Mouse (Mus musculus) 3T3-L1 (cell line): ENCODE measurements around the gene Cep131.
A peak's percentile ranks its signal among the peaks of the same experiment; 100 is the strongest.

Experiments used
- DNase-seq: peaks from one replicate; pipeline ENCODE4 v3.0.0-alpha.2; 2015; ENCODE audit warnings: low read depth, low spot score

Gene Cep131

GRCm38 (mm10) chr11:120098588-120099511, 12.2 kb upstream of the Cep131 start, which contains the start of the genes Tepsin and Ndufaf8:
Gene Tepsin, minus strand, starts transcription at chr11:120098731.
Gene Ndufaf8, plus strand, starts transcription at chr11:120098928.
- DNase-seq = peak; percentile 97

GRCm38 (mm10) chr11:120092817-120093591, 6.4 kb upstream of the Cep131 start:
- no peak for DNase-seq

- no peak for DNase-seq
Observed at GRCm38 (mm10) chr11:120090661-120091060, 4.0 kb upstream of the Cep131 start.

DNA sequence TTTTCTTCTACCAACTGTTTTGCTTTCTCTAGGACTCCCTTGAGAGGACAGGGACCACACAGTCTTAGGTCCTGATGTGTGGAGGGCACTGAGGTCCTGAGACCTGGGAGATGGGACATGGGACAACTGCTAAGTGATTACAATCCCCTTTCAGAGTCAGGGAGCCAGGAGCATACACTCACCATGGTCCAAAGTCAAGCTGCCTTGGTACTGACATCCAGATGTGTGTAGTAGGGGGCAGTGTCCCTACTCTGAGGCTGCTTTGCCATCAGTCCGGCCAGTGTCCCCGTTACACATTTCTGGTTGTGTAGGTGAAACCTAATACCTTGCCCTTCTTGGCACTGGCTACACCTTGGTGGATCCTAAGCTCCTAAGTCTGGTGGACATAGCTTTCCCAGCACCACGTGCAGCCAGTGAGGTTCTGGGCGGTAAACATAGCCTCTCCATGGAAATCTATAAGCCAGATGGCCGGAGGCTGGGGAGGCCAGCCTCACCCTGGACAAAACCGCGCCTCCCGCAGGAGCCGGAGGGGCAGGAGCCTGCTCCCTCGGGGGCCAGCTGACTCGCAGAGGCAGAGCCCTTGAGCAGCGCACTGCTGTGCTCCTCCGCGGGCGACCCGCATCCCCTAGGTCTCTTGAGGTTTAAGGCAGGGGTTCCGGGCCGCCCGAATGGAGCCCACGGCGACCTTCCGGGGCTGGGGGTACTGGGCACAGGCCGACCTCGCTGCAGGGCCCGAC, 568 bp downstream of the Cep131 start:
- DNase-seq = peak; percentile 62

DNA sequence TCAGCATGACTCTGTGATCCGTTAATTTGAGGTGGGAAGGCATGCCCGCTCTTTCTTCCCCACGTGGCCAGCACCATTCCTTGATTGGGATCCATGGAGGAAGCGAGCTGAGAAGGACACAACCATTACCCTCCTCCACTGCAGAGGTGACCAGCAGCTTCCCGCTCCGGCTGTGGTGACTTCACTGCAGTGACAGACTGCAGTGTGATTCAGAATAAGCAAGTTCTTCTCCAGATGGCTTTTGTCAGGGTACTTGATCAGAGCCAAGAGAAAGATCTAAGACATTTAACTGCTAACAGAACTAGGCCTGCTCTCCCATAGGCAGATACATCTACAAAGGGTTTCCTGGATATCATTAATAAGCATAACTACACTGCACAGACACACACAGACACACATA, 6.3 kb downstream of the Cep131 start:
- no peak for DNase-seq

GRCm38 (mm10) chr11:120076191-120076590, 10.4 kb downstream of the Cep131 start:
- no peak for DNase-seq

GRCm38 (mm10) chr11:120072986-120073647, 13.5 kb downstream of the Cep131 start:
- DNase-seq = peak; percentile 33

GRCm38 (mm10) chr11:120071731-120072320, 14.8 kb downstream of the Cep131 start:
- DNase-seq = no peak

DNA sequence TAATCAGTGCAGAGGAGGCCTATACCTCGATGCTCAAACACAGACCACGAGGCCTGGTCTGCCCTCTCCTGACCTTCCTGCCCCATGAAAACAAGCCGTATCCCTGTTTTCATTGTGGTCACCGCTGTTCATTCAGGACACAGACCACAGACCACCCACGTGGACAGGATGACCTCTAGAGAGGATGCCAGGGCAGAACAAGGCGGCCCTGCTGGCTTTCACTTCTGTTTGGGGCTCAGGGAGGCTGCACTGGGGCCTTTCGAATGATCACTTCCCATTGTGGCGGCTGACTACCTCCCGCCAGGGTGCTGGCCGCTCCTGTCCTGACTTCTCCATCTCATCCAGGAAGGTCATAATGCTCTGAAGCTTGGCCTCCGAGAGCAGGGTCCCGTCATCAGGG, 15.6 kb downstream of the Cep131 start:
- no peak for DNase-seq

DNA sequence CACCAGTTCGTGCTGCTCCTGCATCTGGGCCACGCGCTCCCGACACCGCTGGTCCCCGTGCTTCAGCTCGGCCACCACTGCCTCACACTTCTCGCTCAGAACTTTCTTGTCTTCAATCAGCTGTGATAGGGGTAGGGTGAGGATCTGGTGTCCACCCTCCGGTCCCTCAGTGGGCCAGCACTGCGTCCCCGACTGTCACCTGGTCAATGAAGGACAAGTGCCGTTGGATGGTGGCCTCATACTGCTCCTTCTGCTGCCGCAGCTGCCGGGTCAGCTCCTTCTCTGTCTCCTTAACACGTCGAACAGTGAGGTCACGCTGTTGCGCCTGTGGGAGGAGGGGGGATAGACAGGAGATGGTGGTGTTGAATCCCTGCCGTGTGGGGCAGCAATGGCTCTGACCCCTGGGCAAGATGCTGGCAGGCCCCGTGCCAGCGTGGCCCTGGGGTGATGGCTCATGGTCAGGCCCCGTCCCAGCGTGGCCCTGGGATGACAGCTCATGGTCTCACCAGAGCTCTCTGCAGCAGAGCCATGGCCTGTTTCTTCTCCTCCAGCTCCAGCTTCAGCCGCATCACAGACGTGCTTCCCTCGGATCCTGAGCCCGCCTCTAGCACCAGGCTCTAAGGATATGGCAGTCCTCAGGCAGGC, 16.2 kb downstream of the Cep131 start:
- DNase-seq = no peak

DNA sequence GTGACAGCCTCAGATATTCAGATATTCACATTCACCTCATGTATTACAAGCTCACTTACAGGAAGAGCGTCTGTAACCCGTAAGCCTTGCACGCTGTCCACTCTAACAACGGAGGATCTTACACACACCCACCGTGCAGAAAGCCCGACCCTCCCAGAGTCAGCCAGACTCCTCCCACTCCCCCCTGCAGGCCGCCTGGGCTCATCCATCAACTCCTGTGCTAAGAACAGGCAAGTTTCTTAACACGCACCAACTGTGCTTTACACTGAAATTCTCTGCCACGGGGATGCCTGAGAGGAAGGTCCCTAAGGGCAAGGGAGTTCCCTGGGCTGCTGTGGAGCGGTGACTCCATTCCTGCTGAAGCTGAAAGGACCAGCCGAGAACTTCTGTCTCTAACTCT, 17.4 kb downstream of the Cep131 start:
- no peak for DNase-seq

- no peak for DNase-seq
Observed at GRCm38 (mm10) chr11:120067834-120068233, 18.8 kb downstream of the Cep131 start.

DNA sequence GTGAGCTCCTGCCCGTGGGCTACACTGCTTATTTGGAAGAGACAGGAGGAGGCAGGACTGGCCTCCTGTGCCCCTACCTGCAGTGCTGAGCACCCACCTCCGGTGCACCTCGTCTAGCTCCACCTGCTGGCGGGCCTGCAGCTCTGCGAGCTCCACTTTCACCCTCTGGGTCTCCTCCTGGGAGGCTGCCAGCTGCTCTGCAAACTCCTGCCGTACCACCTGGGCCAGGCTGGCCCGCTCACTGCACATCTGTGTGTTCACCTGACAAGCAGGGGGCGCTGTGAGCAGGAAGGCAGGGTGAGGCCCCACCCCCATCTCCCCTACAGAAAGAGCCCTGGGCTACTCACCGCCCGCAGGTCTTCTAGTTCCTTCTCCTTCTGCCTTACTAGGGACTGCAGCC, 21.3 kb downstream of the Cep131 start:
- DNase-seq = peak; percentile 35

- DNase-seq = no peak
Observed at GRCm38 (mm10) chr11:120064668-120065040, 22.0 kb downstream of the Cep131 start.

DNA sequence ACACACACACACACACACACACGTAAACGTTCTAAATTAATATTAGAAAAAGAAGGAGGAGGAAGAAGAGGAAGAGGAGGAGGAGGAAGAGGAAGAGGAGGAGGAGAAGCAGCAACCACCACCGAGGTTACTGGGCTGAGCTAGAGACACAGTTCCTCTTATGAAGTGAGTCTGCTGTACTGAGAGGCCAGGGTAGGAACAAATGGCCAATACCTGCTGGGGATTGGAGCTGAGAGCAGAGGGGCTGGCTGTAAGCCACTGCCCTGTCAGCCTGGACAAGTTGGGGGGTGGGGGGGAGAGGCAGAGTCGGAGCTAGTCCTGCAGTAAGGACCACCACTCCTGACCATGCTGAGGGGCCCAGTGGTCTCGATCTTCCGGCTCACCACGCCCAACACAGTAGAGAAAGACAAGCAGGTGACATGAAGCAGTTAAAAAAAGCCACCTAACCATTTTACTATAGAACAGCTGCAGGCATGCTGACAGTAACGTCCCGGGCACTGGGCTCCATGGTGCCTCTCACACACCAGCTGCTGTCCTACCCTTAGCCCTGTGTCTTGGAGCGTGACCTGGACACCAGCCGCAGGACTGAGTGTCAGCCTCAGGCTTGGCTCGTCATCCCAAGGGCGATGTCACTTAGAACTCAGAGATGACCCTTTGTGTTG, 22.5 kb downstream of the Cep131 start:
- DNase-seq = no peak

GRCm38 (mm10) chr11:120063326-120063725, 23.3 kb downstream of the Cep131 start:
- DNase-seq = no peak

DNA sequence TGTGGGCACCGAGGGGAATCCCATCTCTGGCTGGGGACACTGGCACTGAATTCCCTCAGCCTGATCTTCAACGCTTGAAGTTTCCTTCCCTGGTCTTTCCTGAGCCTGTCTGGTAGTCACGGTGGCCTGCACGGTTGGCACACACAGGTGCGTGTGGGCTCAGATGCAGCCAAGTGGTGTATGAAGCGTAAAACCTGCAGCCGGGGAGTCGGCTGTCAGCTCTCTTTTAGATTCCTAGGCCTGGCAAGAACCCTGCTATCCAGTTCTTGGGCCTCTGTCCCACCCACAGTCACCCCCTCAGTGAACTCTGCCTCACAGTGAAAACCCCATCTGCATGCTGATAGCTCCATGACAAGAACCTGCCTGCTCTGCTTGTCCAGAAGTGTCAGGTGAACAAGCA, 26.0 kb downstream of the Cep131 start:
- no peak for DNase-seq

- no peak for DNase-seq
Observed at GRCm38 (mm10) chr11:120055953-120056732, 30.5 kb downstream of the Cep131 start.

- no peak for DNase-seq
Observed at GRCm38 (mm10) chr11:120053846-120054245, 32.8 kb downstream of the Cep131 start.
